32 mouse cellular contexts compared by ENCODE assay signal in genomic region chr13:55277203-55277602, GRCm38 (mm10). TPM values are rescaled to one million over a fixed set of nuclear protein-coding genes. Genes with fewer than 3 reads are reported as not detected.
DNase-seq lines count a peak whose midpoint lies in the region; ATAC-seq and TF ChIP-seq lines count a peak whose summit lies in the region.
"Had no signal": no experiment of that assay in that cellular context is flagged by ENCODE, and none has a peak within 500 bp of the region (broad histone marks: within the 10 kb centered on the region; RNA-seq: fewer than 3 reads in every experiment).

No protein-coding gene starts in this region.

- H3K4me2 ChIP-seq in limb, embryonic 11.5 days (ENCODE audit: low read depth, severe bottlenecking), result no peak overlapping the region
- H3K4me2 ChIP-seq in limb, embryonic 14.5 days (replicated peaks; ENCODE audit: low read depth, low read length, severe bottlenecking), result no peak overlapping the region
- H3K4me2 ChIP-seq in lung, postnatal 0 days (replicated peaks; ENCODE audit: low read depth, low read length), result no peak overlapping the region
- H3K4me2 ChIP-seq: embryonic facial prominence, embryonic 12.5 days; forebrain, embryonic 15.5 days; heart, embryonic 11.5 days; hindbrain, embryonic 13.5 days; limb, embryonic 12.5 days; liver, embryonic 12.5 days; midbrain, embryonic 15.5 days; neural tube, embryonic 15.5 days had no signal

- no peak overlapping the region for H3K27ac ChIP-seq in limb, embryonic 11.5 days (replicated peaks; ENCODE audit: low read depth, low read length)
- no peak overlapping the region for H3K27ac ChIP-seq in limb, embryonic 10.5 days
- H3K27ac ChIP-seq in limb, embryonic 14.5 days (replicated peaks; ENCODE audit: low read depth, low read length), result no peak overlapping the region
- no peak overlapping the region for H3K27ac ChIP-seq in lung, postnatal 0 days (ENCODE audit: low read length)
- H3K27ac ChIP-seq: embryonic facial prominence, embryonic 12.5 days; forebrain, embryonic 10.5 days; forebrain, embryonic 15.5 days; hindbrain, embryonic 13.5 days; kidney, postnatal 0 days; limb, embryonic 12.5 days; liver, embryonic 12.5 days; midbrain, embryonic 10.5 days; midbrain, embryonic 15.5 days; neural tube, embryonic 15.5 days had no signal

- no peak for TF ChIP-seq CTCF in lung, postnatal 0 days (IDR thresholded peaks at IDR 0.05)

- no peaks in the 10 kb centered on the region for H3K27me3 ChIP-seq in limb, embryonic 11.5 days (ENCODE audit: control insufficient read depth, insufficient read depth, low read length)
- no peaks in the 10 kb centered on the region for H3K27me3 ChIP-seq in limb, embryonic 10.5 days (ENCODE audit: low read depth, poor library complexity, severe bottlenecking)
- no peaks in the 10 kb centered on the region for H3K27me3 ChIP-seq in limb, embryonic 14.5 days (ENCODE audit: control insufficient read depth, insufficient read depth, low read length)
- H3K27me3 ChIP-seq in lung, postnatal 0 days (replicated peaks; ENCODE audit: insufficient read depth, low read length), result no peaks in the 10 kb centered on the region
- H3K27me3 ChIP-seq: embryonic facial prominence, embryonic 12.5 days; forebrain, embryonic 15.5 days; hindbrain, embryonic 13.5 days; limb, embryonic 12.5 days; liver, embryonic 12.5 days; midbrain, embryonic 15.5 days; neural tube, embryonic 15.5 days had no signal

- DNase-seq in limb, embryonic 11.5 days (ENCODE audit: low spot score), result peak; percentile 28
- no peak for DNase-seq in limb, embryonic 10.5 days (ENCODE audit: low spot score)
- DNase-seq in ES-CJ7 (ENCODE audit: low read depth, low spot score), result peak; percentile 55
- peak; percentile 72 for DNase-seq in R1 (ENCODE audit: low read depth, low spot score)
- DNase-seq in limb, embryonic 14.5 days (ENCODE audit: low spot score), result peak; percentile 12
- no peak for DNase-seq in cerebellum, postnatal 25 days
- no peak for DNase-seq in left cerebral cortex, adult 11 months (ENCODE audit: low spot score)
- no peak for DNase-seq in lung, postnatal 0 days (ENCODE audit: low spot score)
- DNase-seq: adrenal gland, postnatal 10 days; cerebellum, adult 11 months; cerebellum, adult 9-10 months; heart, adult 11 months; heart, postnatal 36 days; kidney, adult 8-10 months; layer of hippocampus, postnatal 36 days; lung, adult 2 months; lung, postnatal 14 days; right cerebral cortex, adult 18-20 months had no signal

- no peak overlapping the region for H3K9ac ChIP-seq in limb, embryonic 11.5 days (ENCODE audit: low read length)
- no peak overlapping the region for H3K9ac ChIP-seq in limb, embryonic 14.5 days (ENCODE audit: low read depth, low read length, severe bottlenecking)
- H3K9ac ChIP-seq in lung, postnatal 0 days (replicated peaks; ENCODE audit: low read depth), result no peak overlapping the region
- H3K9ac ChIP-seq: embryonic facial prominence, embryonic 12.5 days; forebrain, embryonic 15.5 days; hindbrain, embryonic 13.5 days; limb, embryonic 12.5 days; liver, embryonic 12.5 days; midbrain, embryonic 15.5 days; neural tube, embryonic 15.5 days had no signal

- H3K4me1 ChIP-seq in limb, embryonic 11.5 days (ENCODE audit: control insufficient read depth, insufficient read depth, low read length), result no peaks in the 10 kb centered on the region
- no peaks in the 10 kb centered on the region for H3K4me1 ChIP-seq in limb, embryonic 10.5 days
- H3K4me1 ChIP-seq in limb, embryonic 14.5 days (ENCODE audit: control insufficient read depth, insufficient read depth, low read length), result no peaks in the 10 kb centered on the region
- no peaks in the 10 kb centered on the region for H3K4me1 ChIP-seq in lung, postnatal 0 days (ENCODE audit: insufficient read depth, low read depth, low read length)
- H3K4me1 ChIP-seq: embryonic facial prominence, embryonic 12.5 days; forebrain, embryonic 10.5 days; forebrain, embryonic 15.5 days; hindbrain, embryonic 13.5 days; limb, embryonic 12.5 days; liver, embryonic 12.5 days; midbrain, embryonic 10.5 days; midbrain, embryonic 15.5 days; neural tube, embryonic 15.5 days had no signal

- peaks cover 15% of the 10 kb centered on the region for H3K36me3 ChIP-seq in limb, embryonic 11.5 days (ENCODE audit: control insufficient read depth, insufficient read depth, low read length)
- peaks cover 93% of the 10 kb centered on the region for H3K36me3 ChIP-seq in limb, embryonic 10.5 days
- H3K36me3 ChIP-seq in limb, embryonic 14.5 days (ENCODE audit: control insufficient read depth, insufficient read depth, low read length), result peaks cover 71% of the 10 kb centered on the region
- peaks cover 34% of the 10 kb centered on the region for H3K36me3 ChIP-seq in lung, postnatal 0 days (ENCODE audit: insufficient read depth, low read length)

- no peak for TF ChIP-seq EP300 in lung, postnatal 0 days (IDR thresholded peaks at IDR 0.05)

- no peak for ATAC-seq in limb, embryonic 11.5 days (ENCODE audit: insufficient number of reproducible peaks, low FRiP score, low TSS enrichment, low read depth)
- ATAC-seq in limb, embryonic 14.5 days (ENCODE audit: low FRiP score, low read depth), result no peak
- no peak for ATAC-seq in lung, postnatal 0 days
- ATAC-seq: CD4-positive, CD25-positive, alpha-beta regulatory T cell, adult 4 months; forebrain, embryonic 15.5 days; intestine, embryonic 16.5 days; liver, embryonic 12.5 days; midbrain, embryonic 15.5 days had no signal

- no peak overlapping the region for H3K4me3 ChIP-seq in limb, embryonic 11.5 days (ENCODE audit: low read depth, low read length)
- H3K4me3 ChIP-seq in limb, embryonic 10.5 days, result no peak overlapping the region
- no peak overlapping the region for H3K4me3 ChIP-seq in limb, embryonic 14.5 days (replicated peaks; ENCODE audit: low read length)
- H3K4me3 ChIP-seq in lung, postnatal 0 days (ENCODE audit: low read depth, low read length), result no peak overlapping the region
- H3K4me3 ChIP-seq: embryonic facial prominence, embryonic 12.5 days; forebrain, embryonic 10.5 days; forebrain, embryonic 15.5 days; hindbrain, embryonic 13.5 days; limb, embryonic 12.5 days; liver, embryonic 12.5 days; midbrain, embryonic 10.5 days; midbrain, embryonic 15.5 days; neural tube, embryonic 15.5 days had no signal

- TF ChIP-seq POLR2A in limb, embryonic 14.5 days (IDR thresholded peaks at IDR 0.05; ENCODE audit: borderline replicate concordance, extremely low read depth, insufficient read depth, insufficient read length), result no peak

- H3K9me3 ChIP-seq in limb, embryonic 11.5 days (ENCODE audit: control insufficient read depth, low read length), result no peaks in the 10 kb centered on the region
- H3K9me3 ChIP-seq in limb, embryonic 10.5 days (replicated peaks), result no peaks in the 10 kb centered on the region
- no peaks in the 10 kb centered on the region for H3K9me3 ChIP-seq in limb, embryonic 14.5 days (ENCODE audit: control insufficient read depth, low read length)
- H3K9me3 ChIP-seq in lung, postnatal 0 days (ENCODE audit: low read length), result no peaks in the 10 kb centered on the region
- H3K9me3 ChIP-seq: embryonic facial prominence, embryonic 12.5 days; forebrain, embryonic 10.5 days; forebrain, embryonic 15.5 days; G1E; hindbrain, embryonic 13.5 days; limb, embryonic 12.5 days; liver, embryonic 12.5 days; midbrain, embryonic 10.5 days; midbrain, embryonic 15.5 days; neural tube, embryonic 15.5 days had no signal

- 82% methylated on average over 5 of the region's 5 CpGs for WGBS in limb, embryonic 11.5 days
- 88% methylated on average over 5 of the region's 5 CpGs for WGBS in limb, embryonic 10.5 days
- 70% methylated on average over 5 of the region's 5 CpGs for WGBS in limb, embryonic 14.5 days
- 92% methylated on average over 5 of the region's 5 CpGs for WGBS in lung, postnatal 0 days

RNA-seq across cellular contexts. Expression of gene Prelid1, which starts 43.1 kb away (rescaled TPM):
- 416 and 451 TPM in 2 replicates for polyA plus RNA-seq in limb, embryonic 11.5 days (2014; fragmentation: Nextera tagmentation; extraction: Ambion mirVana)
- polyA plus RNA-seq in limb, embryonic 10.5 days (2016; fragmentation: Nextera tagmentation; extraction: Ambion mirVana), result 472 and 529 TPM in 2 replicates
- 282 and 315 TPM in 2 replicates for polyA plus RNA-seq in limb, embryonic 14.5 days (2012; rRNA removed)
- polyA plus RNA-seq in limb, embryonic 14.5 days (2014; fragmentation: Nextera tagmentation; extraction: Ambion mirVana), result 450 and 476 TPM in 2 replicates
- 283 and 307 TPM in 2 replicates for polyA plus RNA-seq in lung, postnatal 0 days (2015; fragmentation: Nextera tagmentation; extraction: Ambion mirVana)

RNA-seq across cellular contexts. Expression of gene Rab24, which starts 44.5 kb away (rescaled TPM):
- polyA plus RNA-seq in limb, embryonic 11.5 days (2014; fragmentation: Nextera tagmentation; extraction: Ambion mirVana), result 90.6 and 97.4 TPM in 2 replicates
- polyA plus RNA-seq in limb, embryonic 10.5 days (2016; fragmentation: Nextera tagmentation; extraction: Ambion mirVana), result 79.0 and 85.8 TPM in 2 replicates
- polyA plus RNA-seq in limb, embryonic 14.5 days (2012; rRNA removed), result 154 and 165 TPM in 2 replicates
- polyA plus RNA-seq in limb, embryonic 14.5 days (2014; fragmentation: Nextera tagmentation; extraction: Ambion mirVana), result 109 and 116 TPM in 2 replicates
- polyA plus RNA-seq in lung, postnatal 0 days (2015; fragmentation: Nextera tagmentation; extraction: Ambion mirVana), result 60.4 and 69.9 TPM in 2 replicates

RNA-seq across cellular contexts. Expression of gene Mxd3, which starts 52.4 kb away (rescaled TPM):
- polyA plus RNA-seq in limb, embryonic 11.5 days (2014; fragmentation: Nextera tagmentation; extraction: Ambion mirVana), result 23.7 and 28.9 TPM in 2 replicates
- 15.8 and 27.5 TPM in 2 replicates for polyA plus RNA-seq in limb, embryonic 10.5 days (2016; fragmentation: Nextera tagmentation; extraction: Ambion mirVana)
- 59.8 and 67.0 TPM in 2 replicates for polyA plus RNA-seq in limb, embryonic 14.5 days (2012; rRNA removed)
- polyA plus RNA-seq in limb, embryonic 14.5 days (2014; fragmentation: Nextera tagmentation; extraction: Ambion mirVana), result 41.4 and 44.1 TPM in 2 replicates
- 3.1 and 5.0 TPM in 2 replicates for polyA plus RNA-seq in lung, postnatal 0 days (2015; fragmentation: Nextera tagmentation; extraction: Ambion mirVana)

Comparison
In these comparisons a context has a peak if more than half of its experiments do, and no peak if none do; other contexts are left out.
1. DNase-seq: peak in limb, embryonic 11.5 days (single experiment), ES-CJ7 (single experiment), R1 (single experiment) and limb, embryonic 14.5 days (single experiment); none in limb, embryonic 10.5 days (single experiment), cerebellum, postnatal 25 days (0 of 2), left cerebral cortex, adult 11 months (single experiment) and lung, postnatal 0 days (single experiment).